7 mouse cellular contexts compared by ENCODE assay signal in the genomic region with DNA sequence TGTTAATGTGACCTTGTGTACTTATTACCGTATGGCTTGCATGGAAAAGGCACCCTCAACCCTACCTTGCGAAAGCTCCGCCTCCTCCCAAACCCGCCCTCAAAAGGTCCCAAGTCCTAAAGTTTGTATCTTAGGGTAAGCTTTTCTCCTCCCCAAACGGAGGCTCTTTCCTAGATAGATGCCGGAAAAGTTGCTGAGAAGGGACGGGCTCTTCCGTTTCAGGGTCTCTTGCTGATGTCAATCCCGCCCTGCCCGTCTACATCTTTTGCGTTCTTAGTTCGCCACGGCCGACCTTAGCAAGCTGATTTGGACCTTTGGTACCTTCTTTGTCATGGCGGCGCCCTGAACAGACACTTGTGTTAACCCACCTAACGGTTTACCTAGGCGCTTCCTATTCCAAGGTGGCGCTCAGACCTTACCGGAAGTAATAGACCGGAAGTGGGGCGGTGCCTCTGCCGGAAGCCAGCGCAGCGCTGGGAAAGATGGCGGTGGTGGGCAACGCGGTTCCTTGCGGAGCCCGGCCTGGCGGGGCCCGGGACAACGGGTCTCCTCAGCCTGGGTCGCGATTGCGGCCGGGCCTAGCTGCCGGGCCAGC. TPM values are rescaled to one million over a fixed set of nuclear protein-coding genes. Genes with fewer than 3 reads are reported as not detected.
DNase-seq lines count a peak whose midpoint lies in the region; ATAC-seq lines count a peak whose summit lies in the region.

TSS of gene Atp13a1 (plus strand) at position 391 of the 595 bp plus-strand sequence.
TSS of gene Zfp866 (minus strand) at position 406 of the 595 bp plus-strand sequence.

- no peaks in the 10 kb centered on the region for H3K9me3 ChIP-seq in intestine, embryonic 14.5 days (ENCODE audit: control insufficient read depth, low read length)

- peak within 1 kb of the TSS; percentile 100 for H3K4me3 ChIP-seq in intestine, embryonic 14.5 days (ENCODE audit: low read depth, low read length)

- no peaks in the 10 kb centered on the region for H3K27me3 ChIP-seq in intestine, embryonic 14.5 days (replicated peaks; ENCODE audit: control insufficient read depth, insufficient read depth, low read length)

- peak; percentile 92 to 97 for DNase-seq in adrenal gland, adult (ENCODE audit: inconsistent age in 2 of 2, low spot score in 1 of 2)
- DNase-seq in embryo, embryonic 10 days (ENCODE audit: low spot score) = peak; percentile 94
- peak; percentile 87 for DNase-seq in gastrocnemius, postnatal 14 days
- peak; percentile 92 for DNase-seq in intestine, embryonic 14.5 days (ENCODE audit: low spot score)
- peak; percentile 83 to 88 for DNase-seq in left cerebral cortex, postnatal 14 days (ENCODE audit: low spot score in 2 of 2)
- peak; percentile 90 for DNase-seq in mesoderm, embryonic 11.5 days (ENCODE audit: low read depth, low spot score)
- peak; percentile 78 to 86 for DNase-seq in right cerebral cortex, postnatal 36 days (ENCODE audit: low spot score in 2 of 2)

- H3K36me3 ChIP-seq in intestine, embryonic 14.5 days (ENCODE audit: control insufficient read depth, insufficient read depth, low read length) = peaks cover 30% of the 10 kb centered on the region

- H3K4me1 ChIP-seq in intestine, embryonic 14.5 days (replicated peaks; ENCODE audit: control insufficient read depth, insufficient read depth, low read length) = peaks cover 12% of the 10 kb centered on the region

- intact Hi-C loops in gastrocnemius, postnatal 14 days (cut with DNase I; ENCODE audit: low total_unique reads) = no loop called here
- intact Hi-C loops in left cerebral cortex, postnatal 14 days (cut with DNase I) = no loop called here

- peak within 1 kb of the TSS; percentile 80 for H3K4me2 ChIP-seq in intestine, embryonic 14.5 days (ENCODE audit: low read length)

- H3K27ac ChIP-seq in intestine, embryonic 14.5 days (ENCODE audit: low read depth) = peak within 1 kb of the TSS; percentile 79

- ATAC-seq in intestine, embryonic 14.5 days (replicated peaks; ENCODE audit: low FRiP score, low TSS enrichment, low read depth) = peak; percentile 96

- under 1% methylated on average over 38 of the region's 38 CpGs for whole genome bisulfite sequencing in intestine, embryonic 14.5 days

- H3K9ac ChIP-seq in intestine, embryonic 14.5 days (ENCODE audit: low read length) = peak within 1 kb of the TSS; percentile 96

RNA-seq across cellular contexts. Expression of gene Atp13a1, which starts in this region (rescaled TPM):
- 10 to 100 TPM; 11.6 to 11.9 TPM for total RNA-seq in gastrocnemius, postnatal 14 days (2021)
- polyA plus RNA-seq in intestine, embryonic 14.5 days (2014; fragmentation: Nextera tagmentation; extraction: Ambion mirVana) = 52.6 and 55.9 TPM in 2 replicates
- total RNA-seq in left cerebral cortex, postnatal 14 days (2021) = 10 to 100 TPM; 42.9 to 44.0 TPM

RNA-seq across cellular contexts. Expression of gene Zfp866, which starts in this region (rescaled TPM):
- total RNA-seq in gastrocnemius, postnatal 14 days (2021) = 10 to 100 TPM; 10.3 to 11.2 TPM
- 27.4 and 27.5 TPM in 2 replicates for polyA plus RNA-seq in intestine, embryonic 14.5 days (2014; fragmentation: Nextera tagmentation; extraction: Ambion mirVana)
- total RNA-seq in left cerebral cortex, postnatal 14 days (2021) = 10 to 100 TPM; 27.9 to 28.9 TPM

Comparison
In these comparisons a context has a peak if more than half of its experiments do, and no peak if none do; other contexts are left out.
1. Peak in every context shown above with its lines: DNase-seq, ATAC-seq, H3K4me3 ChIP-seq and H3K27ac ChIP-seq.